Mouse (Mus musculus) B cell, adult 2 months (primary cell): ENCODE data around the gene Lsm11.

Experiments
- DNase-seq, 2 experiments: peaks; one replicate each; pipeline ENCODE4 v3.0.0; 2022

The Lsm11 gene

DNA sequence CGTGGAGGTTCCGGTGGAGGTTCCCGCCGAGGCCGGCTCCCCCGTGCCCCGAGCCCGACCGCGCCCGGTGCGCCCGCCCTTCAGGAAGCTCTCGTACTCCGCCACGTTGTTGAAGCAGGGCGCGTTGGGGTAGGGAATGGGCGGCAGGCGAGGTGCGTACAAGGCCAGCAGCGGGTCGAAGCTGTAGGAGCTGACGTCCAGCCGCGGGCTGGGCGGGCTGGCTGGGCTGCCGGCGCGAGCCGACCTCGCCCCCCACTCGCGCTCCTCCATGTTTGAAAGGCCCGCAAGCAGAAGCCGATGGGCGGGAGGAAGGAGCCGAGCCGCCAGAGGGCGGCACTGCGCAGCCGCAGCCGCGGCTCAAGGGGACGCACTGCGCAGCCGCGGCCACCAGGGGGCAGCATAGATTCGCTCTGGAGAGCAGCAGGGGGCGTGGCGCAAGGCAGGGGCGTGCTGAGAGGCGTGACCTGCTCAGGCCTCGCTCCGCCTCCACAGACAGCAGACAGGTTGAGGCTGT lies at the start of gene Lsm11:
TSS of gene Lsm11 (minus strand) at position 293 of the 514 bp plus-strand sequence.
- peak; percentile 99 to 100 for DNase-seq

DNA sequence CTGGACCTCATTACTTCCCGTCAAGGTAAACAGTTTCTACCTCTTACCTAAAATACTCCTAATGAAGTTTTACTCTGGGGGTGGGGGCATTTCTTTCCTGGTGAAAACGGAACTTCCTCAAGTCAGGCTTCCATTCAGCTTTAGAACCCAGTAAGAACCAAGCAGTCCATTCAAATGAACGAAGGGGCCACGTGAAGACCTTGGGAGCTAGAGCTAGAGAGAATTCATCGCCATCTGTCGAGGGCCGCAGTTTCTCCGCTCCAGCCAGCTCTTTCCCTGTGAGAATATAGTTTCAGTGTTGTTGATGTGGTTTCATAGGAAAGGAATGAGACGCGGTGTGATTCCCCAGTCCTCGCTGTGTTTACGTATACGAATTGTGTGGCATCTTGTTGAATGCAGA lies 47.4 kb upstream of the Lsm11 start:
- DNase-seq = no peak

- DNase-seq = no peak
Observed at GRCm38 (mm10) chr11:45991604-45992003, 46.9 kb upstream of the Lsm11 start.

DNA sequence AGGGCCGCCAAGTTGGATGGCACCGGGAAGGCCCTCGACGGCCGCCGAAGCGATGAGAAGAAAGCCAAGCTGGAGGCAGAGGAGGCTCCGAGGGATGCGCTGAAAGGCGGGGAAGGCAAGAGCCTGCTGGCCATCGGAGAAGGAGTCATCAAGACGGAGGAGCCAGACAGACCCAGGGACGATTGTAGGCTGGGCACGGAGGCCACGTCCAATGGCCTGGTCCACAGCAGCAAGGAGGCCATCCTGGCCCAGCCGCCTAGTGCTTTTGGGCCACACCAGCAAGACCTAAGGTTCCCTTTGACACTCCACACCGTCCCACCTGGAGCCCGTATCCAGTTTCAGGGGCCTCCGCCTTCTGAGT lies 36.1 kb upstream of the Lsm11 start:
- DNase-seq = no peak

- peak; percentile 45 to 58 for DNase-seq
Observed at GRCm38 (mm10) chr11:45979946-45980892, 35.5 kb upstream of the Lsm11 start, which contains the start of gene Sox30. Gene Sox30 (plus strand): TSS chr11:45980310.

- DNase-seq = no peak
Observed at GRCm38 (mm10) chr11:45976061-45976460, 31.3 kb upstream of the Lsm11 start.

GRCm38 (mm10) chr11:45974466-45974865 lies 29.7 kb upstream of the Lsm11 start:
- DNase-seq = no peak

DNA sequence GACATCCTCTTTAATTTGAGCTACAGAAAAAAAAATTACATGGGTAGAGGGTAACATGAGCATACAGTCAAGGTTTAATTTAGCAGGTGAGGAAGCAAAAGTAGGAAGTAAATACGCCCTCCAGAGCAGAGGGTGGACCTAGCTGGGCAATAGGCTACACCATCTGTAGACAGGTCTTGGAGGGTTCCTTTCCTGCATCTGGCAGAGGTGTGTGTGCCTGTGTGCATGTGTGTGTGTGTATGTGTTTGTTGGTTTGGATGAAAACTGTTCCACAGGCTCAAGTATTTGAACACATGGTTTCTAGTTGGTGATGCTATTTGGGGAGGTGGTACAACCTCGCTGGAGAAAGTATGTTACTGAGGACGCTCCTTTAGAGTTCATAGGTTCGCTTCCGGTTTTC lies 28.9 kb upstream of the Lsm11 start:
- no peak for DNase-seq

GRCm38 (mm10) chr11:45968466-45968865 lies 23.7 kb upstream of the Lsm11 start:
- DNase-seq = no peak

DNA sequence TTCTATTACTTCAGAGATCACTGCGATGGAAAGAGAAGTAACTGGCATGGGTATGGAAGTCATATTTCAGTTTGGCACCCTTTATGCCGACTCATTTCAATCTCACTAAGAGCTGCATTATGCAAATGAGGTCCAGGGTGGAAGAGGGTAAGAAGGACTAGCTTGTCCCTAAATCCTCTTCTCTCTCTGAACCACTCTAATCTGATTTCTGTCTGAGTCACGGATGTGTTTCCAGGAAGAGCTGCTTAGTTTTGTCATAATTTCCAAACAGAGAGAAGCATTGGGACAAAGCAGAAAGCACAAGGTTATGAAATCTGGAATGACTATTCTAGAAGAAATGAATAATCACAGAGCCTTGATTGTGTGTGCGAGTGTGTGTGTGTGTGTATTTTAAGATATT lies 22.2 kb upstream of the Lsm11 start:
- no peak for DNase-seq

- peak; percentile 35 to 48 for DNase-seq
Observed at GRCm38 (mm10) chr11:45960003-45960402, 15.3 kb upstream of the Lsm11 start.

DNA sequence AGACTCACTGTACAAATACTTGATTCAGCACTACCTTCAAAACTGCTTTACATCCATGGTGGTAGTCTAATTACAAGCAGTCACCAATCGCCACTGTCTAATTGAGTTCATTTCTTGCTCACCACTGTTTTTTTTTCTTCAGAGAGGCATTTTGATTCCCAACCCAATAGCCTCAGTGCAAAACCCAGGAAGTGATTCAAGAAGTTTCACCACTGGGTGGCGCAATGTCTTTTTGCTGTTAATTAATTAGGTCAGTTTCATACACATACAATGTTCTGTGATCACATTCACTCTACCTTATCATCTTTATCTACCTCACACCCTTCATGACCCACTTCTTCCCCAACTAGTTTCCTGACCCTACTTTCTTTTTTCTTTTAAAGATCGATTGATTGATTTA lies 14.9 kb upstream of the Lsm11 start:
- DNase-seq = peak; percentile 61 to 68

DNA sequence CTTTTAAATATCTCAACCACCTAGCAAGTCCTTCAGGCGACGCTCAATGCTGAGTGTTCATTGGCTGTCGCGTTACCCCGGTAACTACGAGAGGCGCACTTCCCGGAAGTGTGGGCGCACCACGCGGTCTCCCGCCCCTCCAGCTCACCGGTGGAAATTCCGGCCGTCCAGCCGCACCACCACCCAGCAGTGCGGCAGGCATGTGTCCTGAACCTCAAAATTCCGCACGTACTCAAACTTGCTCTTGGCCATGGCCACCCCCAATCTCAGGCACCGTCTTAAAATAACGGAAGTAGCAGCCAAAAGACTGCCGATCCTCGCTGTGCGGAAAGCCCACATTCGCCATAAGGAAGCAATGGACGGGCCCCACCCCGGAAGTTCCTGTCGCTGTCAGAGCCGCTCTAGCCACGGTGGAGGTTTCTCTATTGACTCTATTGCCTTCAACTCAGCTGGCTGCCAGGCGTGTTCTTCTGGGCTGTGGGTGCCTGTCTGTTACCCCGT lies 10.4 kb upstream of the Lsm11 start, which contains the start of gene Thg1l:
TSS of gene Thg1l (minus strand) at position 368 of the 501 bp plus-strand sequence.
- DNase-seq = peak; percentile 94

GRCm38 (mm10) chr11:45947491-45947890 lies 2.8 kb upstream of the Lsm11 start:
- DNase-seq = no peak

DNA sequence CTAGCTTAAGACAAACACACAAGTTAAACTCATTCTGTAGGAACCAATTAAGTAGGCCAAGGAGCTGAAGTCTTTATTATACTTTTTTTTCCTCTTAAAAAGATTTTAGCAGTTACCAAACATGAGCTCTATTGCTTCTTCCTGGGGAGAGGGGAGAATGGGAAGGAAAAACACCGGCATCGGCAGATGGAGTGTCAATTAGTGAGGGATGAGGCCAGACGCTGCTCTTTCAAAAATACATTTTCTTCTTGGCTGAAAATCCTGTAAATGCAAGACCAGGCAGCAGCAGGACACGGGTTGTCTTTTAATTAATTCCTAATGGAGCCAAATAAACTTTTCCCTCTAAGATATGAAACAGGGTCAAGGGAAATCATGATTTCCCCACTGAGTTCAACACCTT lies 2.1 kb upstream of the Lsm11 start:
- DNase-seq = no peak

GRCm38 (mm10) chr11:45943891-45944642 lies 668 bp downstream of the Lsm11 start:
- peak; percentile 39 to 41 for DNase-seq

DNA sequence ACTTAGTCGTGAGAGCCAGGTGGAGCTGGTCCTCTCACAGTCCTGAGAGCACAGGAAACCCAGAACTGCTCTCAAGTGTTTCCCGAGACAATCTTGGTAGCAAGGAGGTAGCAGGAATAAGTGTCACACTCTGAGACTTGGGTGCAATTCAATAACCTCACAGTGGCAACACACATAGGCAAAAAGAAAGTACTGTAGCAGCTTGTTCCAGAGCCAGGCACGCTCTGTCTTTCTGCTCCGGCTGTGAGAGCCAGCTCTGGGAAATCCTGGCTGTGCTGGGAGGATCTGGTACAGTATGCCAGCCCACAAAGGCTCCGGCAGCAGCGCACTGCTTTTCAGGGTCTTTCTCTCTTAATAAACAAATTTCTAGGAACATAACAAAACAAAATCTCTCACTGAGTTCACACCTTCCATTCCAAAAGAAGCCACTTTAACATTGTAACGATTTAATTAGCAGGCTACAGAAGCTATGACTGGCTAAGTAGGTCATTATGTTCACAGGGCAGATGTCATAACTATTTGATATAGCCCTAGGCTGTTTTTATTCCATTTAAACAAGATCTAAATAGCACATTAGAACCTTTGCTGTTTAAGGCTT lies 1.5 kb downstream of the Lsm11 start:
- no peak for DNase-seq

GRCm38 (mm10) chr11:45942281-45942680 lies 2.5 kb downstream of the Lsm11 start:
- no peak for DNase-seq

GRCm38 (mm10) chr11:45938917-45939316 lies 5.8 kb downstream of the Lsm11 start:
- no peak for DNase-seq

DNA sequence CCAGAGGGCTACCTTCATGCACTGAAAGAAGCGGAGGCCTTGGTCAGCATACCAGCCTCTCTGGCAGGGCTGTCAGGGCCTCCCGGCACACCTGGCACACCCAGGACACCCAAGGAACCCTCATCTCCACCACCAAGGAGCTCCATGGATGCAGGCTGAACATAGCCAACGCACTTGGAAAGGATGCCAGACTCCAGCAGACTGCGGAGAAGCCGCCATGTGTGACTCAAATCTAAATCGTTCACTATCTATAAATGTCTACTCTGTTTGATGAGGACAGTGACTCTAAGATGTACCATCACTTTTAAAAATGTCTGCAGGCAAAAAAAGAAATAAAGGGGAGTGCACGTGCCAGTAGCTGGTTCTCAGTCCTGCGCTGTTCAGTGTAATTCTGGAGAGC lies 7.3 kb downstream of the Lsm11 start:
- DNase-seq = no peak

DNA sequence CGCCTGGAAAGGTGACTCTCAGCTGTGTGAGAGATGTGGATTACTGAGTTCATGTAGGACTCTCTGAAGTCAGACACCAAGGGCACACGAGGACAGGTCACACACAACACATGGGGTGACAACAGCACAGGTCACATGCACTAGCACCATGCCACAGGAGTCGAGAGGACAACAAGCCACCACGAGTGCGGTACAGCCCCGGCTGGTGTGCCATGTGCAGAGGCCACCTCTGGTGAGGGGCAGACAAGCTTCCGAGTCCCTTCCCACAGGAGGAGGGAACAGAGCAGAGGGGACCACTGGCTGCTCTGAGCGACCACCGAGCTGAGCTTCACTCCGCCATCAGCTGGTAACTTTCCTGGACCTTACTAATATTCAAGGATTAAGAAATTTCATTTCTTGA lies 12.0 kb downstream of the Lsm11 start:
- no peak for DNase-seq

DNA sequence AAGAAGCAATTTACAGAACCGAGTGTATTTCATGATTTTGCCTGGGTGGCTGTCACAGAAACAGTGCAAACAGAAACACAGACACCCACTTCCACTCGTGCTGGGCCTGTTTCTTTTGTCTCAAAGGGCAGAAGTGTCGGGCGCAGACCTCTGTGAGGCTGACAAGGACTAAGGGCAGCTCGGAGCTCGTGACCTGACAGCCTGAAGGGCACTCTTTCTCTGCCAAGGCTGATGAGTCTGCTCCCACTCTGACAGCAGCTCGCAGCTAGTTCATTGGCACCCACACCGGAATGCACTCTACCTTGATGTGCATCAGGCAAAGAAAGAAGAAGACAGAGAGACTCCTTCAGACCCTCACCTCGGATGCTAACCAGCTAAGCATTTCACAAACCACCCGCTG lies 15.2 kb downstream of the Lsm11 start:
- DNase-seq = no peak

GRCm38 (mm10) chr11:45927456-45927855 lies 17.3 kb downstream of the Lsm11 start:
- DNase-seq = no peak
